Mouse (Mus musculus) limb, embryonic 14.5 days (tissue): Measurements from ENCODE around the gene Arhgef3. TPM values are rescaled to one million over a fixed set of nuclear protein-coding genes. Genes with fewer than 3 reads are reported as not detected.
A peak's percentile ranks its signal among the peaks of the same experiment; 100 is the strongest.

Experiments used
- ATAC-seq: fragments of 200-750 bp; cut with Nextera tagmentation; 2 replicates; pipeline ENCODE4 v1.8.0; 2017; ENCODE audit warnings: low read depth, moderate number of reproducible peaks, moderate TSS enrichment; ENCODE audit not compliant: low FRiP score
- DNase-seq: peaks from one replicate; pipeline ENCODE4 v3.0.0-alpha.2; 2015; ENCODE audit warnings: low spot score
- H3K27ac ChIP-seq: fragments of 300-500 bp; sonication (generic); replicated peaks from 2 replicates; pipeline ENCODE4 v1.5.1; 2014; ENCODE audit warnings: low read depth, mild to moderate bottlenecking, low read length, moderate library complexity, mixed read lengths
- H3K27me3 ChIP-seq: fragments of 300-500 bp; sonication (generic); 2 replicates; pipeline ENCODE4 v1.6.1; 2014; ENCODE audit warnings: low read length, mixed read lengths; ENCODE audit not compliant: control insufficient read depth, insufficient read depth
- H3K36me3 ChIP-seq: fragments of 300-500 bp; sonication (generic); 2 replicates; pipeline ENCODE4 v1.6.1; 2014; ENCODE audit warnings: mild to moderate bottlenecking, low read length, moderate library complexity, mixed read lengths; ENCODE audit not compliant: control insufficient read depth, insufficient read depth
- H3K4me1 ChIP-seq: fragments of 300-500 bp; sonication (generic); 2 replicates; pipeline ENCODE4 v1.6.1; 2014; ENCODE audit warnings: antibody characterized with exemption, low read length, mixed read lengths; ENCODE audit not compliant: control insufficient read depth, insufficient read depth
- H3K4me2 ChIP-seq: fragments of 300-500 bp; sonication (generic); replicated peaks from 2 replicates; pipeline ENCODE4 v1.6.1; 2014; ENCODE audit warnings: low read depth, mild to moderate bottlenecking, low read length, moderate library complexity; ENCODE audit not compliant: severe bottlenecking
- H3K4me3 ChIP-seq: fragments of 300-500 bp; sonication (generic); replicated peaks from 2 replicates; pipeline ENCODE4 v1.5.1; 2014; ENCODE audit warnings: low read length
- H3K9ac ChIP-seq: fragments of 300-500 bp; sonication (generic); 2 replicates; pipeline ENCODE4 v1.6.1; 2014; ENCODE audit warnings: mild to moderate bottlenecking, low read depth, low read length, moderate library complexity; ENCODE audit not compliant: severe bottlenecking
- H3K9me3 ChIP-seq: fragments of 300-500 bp; sonication (generic); 2 replicates; pipeline ENCODE4 v1.6.1; 2016; ENCODE audit warnings: low read length; ENCODE audit not compliant: control insufficient read depth
- POLR2A ChIP-seq: fragments of 200-500 bp; IDR thresholded peaks from 2 replicates; pipeline ENCODE4 v1.8.0; 2012; ENCODE audit warnings: inconsistent platforms, mild to moderate bottlenecking, moderate library complexity, borderline replicate concordance; ENCODE audit not compliant: insufficient read depth, insufficient read length; ENCODE audit errors: extremely low read depth
- WGBS: fragments of 180-500 bp; shearing (Covaris S2); extraction: QIAGEN DNeasy Blood & Tissue Kit; methylation state at CpG from one replicate; pipeline ENCODE4 v1.1.7; 2014; 5-methylcytosine and 5-hydroxymethylcytosine counted together
- polyA plus RNA-seq, 2 experiments: library from polyadenylated mRNA; depleted of rRNA in 1 of 2; stranded (reverse) in 1 of 2; unstranded in 1 of 2; fragments of >200 nt; fragmentation: Nextera tagmentation in 1 of 2; extraction: Ambion mirVana in 1 of 2; gene quantifications; 2 replicates each; pipeline versions ENCODE4 v1.2.1 to v1.2.3; 2012 to 2014

Arhgef3 gene
- polyA plus RNA-seq, 2 experiments = 14.3 to 22.5 TPM

- Histone ChIP-seq H3K4me2 (no peak overlapping the region), H3K9ac (no peak overlapping the region; the same call in 1 of the 2 replicates), H3K27me3 (no peaks in the 10 kb centered on the region), H3K4me3 (no peak overlapping the region), H3K36me3 (peaks cover 54% of the 10 kb centered on the region), H3K4me1 (no peaks in the 10 kb centered on the region), H3K27ac (no peak overlapping the region), H3K9me3 (peaks cover 4% of the 10 kb centered on the region; the same call in 1 of the 2 replicates)
- ATAC-seq = no peak
- WGBS = 88% methylated on average over 12 of the region's 12 CpGs
- TF ChIP-seq POLR2A = no peak
- DNase-seq = no peak
Observed at GRCm38 (mm10) chr14:27401717-27402278, 287.1 kb downstream of the Arhgef3 start.

DNA sequence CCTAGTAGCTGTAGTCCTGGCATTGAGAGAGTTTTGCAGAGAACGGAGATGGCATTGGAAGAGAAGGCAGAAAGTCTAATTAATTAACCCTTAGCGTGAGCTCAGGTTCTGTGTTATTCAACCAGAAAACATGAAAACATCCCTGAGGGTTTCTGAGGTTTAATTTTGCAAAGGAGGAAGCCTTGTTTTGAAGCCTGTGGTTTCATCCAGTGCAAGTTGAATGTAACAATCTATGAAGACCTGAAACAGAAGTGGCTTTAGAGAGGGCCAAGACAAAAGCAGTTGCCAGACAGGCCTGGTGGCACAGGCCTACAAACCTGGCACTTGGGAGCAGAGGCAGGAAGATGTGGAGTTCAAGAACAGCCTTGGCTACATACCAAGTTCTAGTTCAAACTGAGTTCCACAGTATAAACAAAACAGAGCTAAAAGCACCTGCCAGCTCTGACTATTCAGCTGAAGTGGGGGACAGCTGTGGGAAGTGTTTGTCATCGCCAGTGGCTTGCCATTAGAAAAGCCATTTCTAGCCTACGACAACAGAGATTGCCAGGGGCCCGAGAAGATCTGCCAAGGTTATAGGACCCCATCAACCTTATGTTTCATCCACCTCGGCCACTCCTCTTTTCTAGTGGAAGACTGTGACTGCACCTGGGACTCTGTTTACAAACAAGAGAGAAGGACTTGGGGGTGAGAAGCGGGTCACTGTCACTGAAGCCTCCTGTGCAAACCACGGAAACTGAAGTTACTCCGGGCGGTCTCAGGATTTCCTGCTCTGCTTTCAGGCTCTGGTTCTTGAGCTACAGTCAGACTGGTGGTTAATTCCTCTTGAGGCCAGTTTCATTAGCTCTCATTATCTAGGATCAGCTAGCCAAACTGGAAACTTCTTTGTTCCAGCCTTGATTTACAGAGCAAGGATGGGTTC, 287.9 kb downstream of the Arhgef3 start:
- H3K36me3 ChIP-seq = peaks cover 52% of the 10 kb centered on the region
- 73% methylated on average over 10 of the region's 10 CpGs for WGBS
- H3K9me3 ChIP-seq = peaks cover 4% of the 10 kb centered on the region; the same call in 1 of the 2 replicates
- H3K4me2 ChIP-seq = no peak overlapping the region
- no peaks in the 10 kb centered on the region for H3K4me1 ChIP-seq
- TF ChIP-seq POLR2A = no peak
- DNase-seq (peak; percentile 16), ATAC-seq (no peak)
- no peak overlapping the region; the same call in 1 of the 2 replicates for H3K9ac ChIP-seq
- no peak overlapping the region for H3K4me3 ChIP-seq
- H3K27ac ChIP-seq = no peak overlapping the region
- H3K27me3 ChIP-seq = no peaks in the 10 kb centered on the region

GRCm38 (mm10) chr14:27405452-27405851, 290.8 kb downstream of the Arhgef3 start:
- H3K9me3 ChIP-seq = peaks cover 11% of the 10 kb centered on the region; the same call in 1 of the 2 replicates
- H3K27ac ChIP-seq = no peak overlapping the region
- no peak overlapping the region for H3K4me3 ChIP-seq
- 89% methylated on average over 4 of the region's 4 CpGs for WGBS
- peaks cover 32% of the 10 kb centered on the region for H3K36me3 ChIP-seq
- H3K4me2 ChIP-seq = no peak overlapping the region
- H3K27me3 ChIP-seq = no peaks in the 10 kb centered on the region
- no peaks in the 10 kb centered on the region for H3K4me1 ChIP-seq
- no peak for TF ChIP-seq POLR2A
- DNase-seq (peak; percentile 51), ATAC-seq (no peak)
- H3K9ac ChIP-seq = no peak overlapping the region

DNA sequence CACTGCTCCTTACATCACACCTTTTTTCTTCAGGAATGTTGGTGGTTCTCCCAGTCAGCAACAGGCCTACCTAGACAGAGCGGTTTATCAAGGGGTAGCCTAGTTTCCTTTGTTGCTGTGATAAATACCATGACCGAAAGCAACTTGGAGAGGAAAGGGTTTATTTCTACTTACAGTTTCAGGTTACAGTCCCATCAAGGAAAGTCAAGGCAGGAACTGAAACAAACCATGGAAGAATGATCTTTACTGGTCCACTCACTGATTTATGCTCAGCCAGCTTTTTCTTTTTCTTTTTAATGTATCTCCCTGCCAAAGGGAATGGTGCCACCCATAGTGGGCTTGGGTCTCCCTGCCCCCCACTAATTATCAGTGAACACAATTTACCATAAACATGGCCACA, 291.2 kb downstream of the Arhgef3 start:
- no peak overlapping the region for H3K4me3 ChIP-seq
- TF ChIP-seq POLR2A = no peak
- H3K4me1 ChIP-seq = no peaks in the 10 kb centered on the region
- no peaks in the 10 kb centered on the region for H3K27me3 ChIP-seq
- H3K27ac ChIP-seq = no peak overlapping the region
- no peak for DNase-seq
- H3K4me2 ChIP-seq = no peak overlapping the region
- peaks cover 28% of the 10 kb centered on the region for H3K36me3 ChIP-seq
- H3K9me3 ChIP-seq = peaks cover 11% of the 10 kb centered on the region; the same call in 1 of the 2 replicates
- no peak overlapping the region for H3K9ac ChIP-seq
- 98% methylated on average over 2 of the region's 2 CpGs for WGBS
- ATAC-seq = no peak

GRCm38 (mm10) chr14:27408240-27408639, 293.5 kb downstream of the Arhgef3 start:
- Histone ChIP-seq H3K9me3 (peaks cover 11% of the 10 kb centered on the region; the same call in 1 of the 2 replicates), H3K9ac (no peak overlapping the region), H3K27me3 (no peaks in the 10 kb centered on the region), H3K4me2 (no peak overlapping the region), H3K36me3 (peaks cover 9% of the 10 kb centered on the region), H3K4me3 (no peak overlapping the region), H3K4me1 (no peaks in the 10 kb centered on the region), H3K27ac (no peak overlapping the region)
- DNase-seq (no peak), ATAC-seq (no peak)
- WGBS = 85% methylated on average over 3 of the region's 3 CpGs
- no peak for TF ChIP-seq POLR2A
